Mouse (Mus musculus) neural tube, embryonic 14.5 days (tissue): ENCODE measurements around the gene Armh3. TPM values are rescaled to one million over a fixed set of nuclear protein-coding genes. Genes with fewer than 3 reads are reported as not detected.
A peak's percentile ranks its signal among the peaks of the same experiment; 100 is the strongest.

Experiments
- ATAC-seq: fragments of 200-750 bp; cut with Nextera tagmentation; 2 replicates; pipeline ENCODE4 v1.8.0; 2017; ENCODE audit warnings: low read depth, mild to moderate bottlenecking, moderate TSS enrichment, moderate library complexity
- H3K27ac ChIP-seq: fragments of 300-500 bp; sonication (generic); 2 replicates; pipeline ENCODE4 v1.5.1; 2014; ENCODE audit warnings: low read depth, mild to moderate bottlenecking, control low read depth, low read length, moderate library complexity, mixed read lengths
- H3K27me3 ChIP-seq: fragments of 300-500 bp; sonication (generic); 2 replicates; pipeline ENCODE4 v1.6.1; 2014; ENCODE audit warnings: low read length; ENCODE audit not compliant: control insufficient read depth, insufficient read depth
- H3K36me3 ChIP-seq: fragments of 300-500 bp; sonication (generic); 2 replicates; pipeline ENCODE4 v1.6.1; 2014; ENCODE audit warnings: low read length, mixed read lengths; ENCODE audit not compliant: control insufficient read depth, insufficient read depth
- H3K4me1 ChIP-seq: fragments of 300-500 bp; sonication (generic); 2 replicates; pipeline ENCODE4 v1.6.1; 2014; ENCODE audit warnings: low read length; ENCODE audit not compliant: control insufficient read depth, insufficient read depth
- H3K4me2 ChIP-seq: fragments of 300-500 bp; sonication (generic); 2 replicates; pipeline ENCODE4 v1.6.1; 2014; ENCODE audit warnings: mild to moderate bottlenecking, low read depth, low read length, control low read depth
- H3K4me3 ChIP-seq: fragments of 300-500 bp; sonication (generic); 2 replicates; pipeline ENCODE4 v1.5.1; 2014; ENCODE audit warnings: low read depth, low read length, control low read depth, mixed read lengths
- H3K9ac ChIP-seq: fragments of 300-500 bp; sonication (generic); replicated peaks from 2 replicates; pipeline ENCODE4 v1.6.1; 2014; ENCODE audit warnings: low read depth, mild to moderate bottlenecking, control low read depth, low read length, mixed read lengths
- H3K9me3 ChIP-seq: fragments of 300-500 bp; sonication (generic); 2 replicates; pipeline ENCODE4 v1.6.1; 2016; ENCODE audit warnings: low read length; ENCODE audit not compliant: control insufficient read depth
- WGBS: fragments of 180-500 bp; shearing (Covaris S2); extraction: QIAGEN DNeasy Blood & Tissue Kit; methylation state at CpG from one replicate; pipeline ENCODE4 v1.1.7; 2014; 5-methylcytosine and 5-hydroxymethylcytosine counted together
- polyA plus RNA-seq: library from polyadenylated mRNA; unstranded; fragments of >200 nt; fragmentation: Nextera tagmentation; extraction: Ambion mirVana; gene quantifications from 2 replicates; pipeline ENCODE4 v1.2.1, GENCODE M21; 2014

Armh3 gene
- polyA plus RNA-seq, 1 experiment from 2014 or later: 22.5 TPM

DNA sequence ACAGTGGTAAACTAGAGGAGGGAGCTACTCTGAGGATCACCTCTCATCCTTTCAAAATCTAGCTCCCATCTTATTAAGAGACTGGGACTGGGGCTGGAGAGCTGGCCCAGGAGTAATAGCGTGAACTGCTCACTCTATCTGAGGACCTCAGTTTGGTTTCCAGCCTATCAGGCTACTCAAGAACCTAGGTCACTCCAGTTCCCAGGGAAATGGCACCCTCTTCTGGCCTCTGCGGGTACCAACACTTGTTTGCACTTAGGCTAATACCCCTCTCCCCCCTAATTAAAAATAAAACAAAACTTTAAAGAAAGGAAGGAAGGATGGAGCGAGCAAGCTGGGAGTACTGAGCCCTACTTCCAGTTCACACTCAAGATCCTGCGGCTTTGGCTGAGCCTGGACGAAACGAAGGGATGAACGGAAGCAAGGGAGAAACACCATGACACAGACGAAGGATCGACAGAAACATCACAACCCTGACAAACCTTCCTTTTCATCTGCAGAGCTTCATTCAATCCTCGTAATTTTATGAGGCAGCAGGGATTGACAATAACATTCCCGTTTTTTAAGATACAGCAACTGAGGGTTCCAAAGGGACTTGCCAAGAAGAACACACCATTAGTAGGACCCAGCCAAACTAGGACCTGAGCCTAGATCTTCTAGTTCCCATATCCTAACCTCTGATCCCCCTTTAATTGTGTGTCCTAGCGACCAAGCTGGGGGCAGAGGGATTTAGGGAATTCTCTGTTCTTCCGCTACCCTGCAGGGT is 38.4 kb upstream of the Armh3 start:
- no peaks in the 10 kb centered on the region for H3K27me3 ChIP-seq
- no peak overlapping the region for H3K9ac ChIP-seq
- H3K4me1 ChIP-seq: peaks cover 42% of the 10 kb centered on the region
- peaks cover 44% of the 10 kb centered on the region for H3K36me3 ChIP-seq
- H3K9me3 ChIP-seq: no peaks in the 10 kb centered on the region
- no peak for ATAC-seq
- WGBS: 70% methylated on average over 13 of the region's 13 CpGs
- no peak overlapping the region for H3K27ac ChIP-seq
- peak overlapping the region; percentile 98 for H3K4me2 ChIP-seq
- H3K4me3 ChIP-seq: peak overlapping the region; percentile 89

DNA sequence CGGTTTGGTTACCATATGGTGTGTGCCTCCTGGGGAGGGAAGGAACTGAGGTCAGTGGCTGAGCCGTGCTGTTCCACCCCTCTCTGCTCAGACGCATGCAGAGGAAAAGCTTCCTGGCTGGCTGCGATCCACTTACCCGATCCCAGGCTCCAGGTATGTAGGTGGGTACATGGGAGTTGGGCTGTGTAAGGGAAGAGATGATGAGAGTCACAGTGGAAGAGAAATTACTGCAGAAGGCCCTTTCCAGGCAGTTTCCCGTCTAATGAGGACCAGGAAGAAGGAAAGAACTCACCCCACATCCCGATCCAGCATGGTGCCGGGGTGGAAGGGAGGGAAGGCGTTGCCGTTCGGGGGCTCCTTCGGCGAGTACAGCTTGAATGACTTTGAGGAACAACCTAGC is 37.7 kb upstream of the Armh3 start:
- H3K4me1 ChIP-seq: peaks cover 35% of the 10 kb centered on the region
- no peak overlapping the region for H3K4me3 ChIP-seq
- H3K4me2 ChIP-seq: peak overlapping the region; percentile 98; the same call in 1 of the 2 replicates
- no peaks in the 10 kb centered on the region for H3K27me3 ChIP-seq
- WGBS: 89% methylated on average over 13 of the region's 13 CpGs
- ATAC-seq: no peak
- no peaks in the 10 kb centered on the region for H3K9me3 ChIP-seq
- H3K36me3 ChIP-seq: peaks cover 46% of the 10 kb centered on the region
- no peak overlapping the region for H3K27ac ChIP-seq
- no peak overlapping the region for H3K9ac ChIP-seq

DNA sequence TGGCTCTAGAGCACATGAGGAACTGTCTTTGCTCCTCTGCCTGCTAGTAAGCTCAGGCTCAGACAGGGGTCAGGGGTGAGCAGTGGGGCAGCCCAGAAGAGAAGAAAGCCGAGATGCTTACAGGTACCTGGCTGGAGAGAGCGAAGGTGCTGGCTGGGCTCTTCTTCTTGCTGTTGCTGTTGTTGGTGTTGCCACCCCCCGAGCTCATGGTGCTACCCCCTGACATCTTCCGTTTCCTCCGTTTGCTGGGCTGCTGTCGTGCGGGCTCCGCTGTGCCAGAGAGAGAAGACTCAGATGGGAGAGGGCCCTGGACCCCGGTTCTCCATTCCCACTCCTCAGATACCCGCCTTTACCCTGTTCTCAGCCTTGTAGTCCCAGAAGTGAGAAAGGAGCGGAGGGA is 35.6 kb upstream of the Armh3 start:
- 94% methylated on average over 11 of the region's 11 CpGs for WGBS
- Histone ChIP-seq H3K36me3 (peaks cover 46% of the 10 kb centered on the region), H3K4me2 (no peak overlapping the region), H3K27ac (no peak overlapping the region), H3K27me3 (no peaks in the 10 kb centered on the region), H3K9me3 (no peaks in the 10 kb centered on the region), H3K9ac (no peak overlapping the region), H3K4me3 (no peak overlapping the region), H3K4me1 (peaks cover 24% of the 10 kb centered on the region)
- ATAC-seq: no peak

DNA sequence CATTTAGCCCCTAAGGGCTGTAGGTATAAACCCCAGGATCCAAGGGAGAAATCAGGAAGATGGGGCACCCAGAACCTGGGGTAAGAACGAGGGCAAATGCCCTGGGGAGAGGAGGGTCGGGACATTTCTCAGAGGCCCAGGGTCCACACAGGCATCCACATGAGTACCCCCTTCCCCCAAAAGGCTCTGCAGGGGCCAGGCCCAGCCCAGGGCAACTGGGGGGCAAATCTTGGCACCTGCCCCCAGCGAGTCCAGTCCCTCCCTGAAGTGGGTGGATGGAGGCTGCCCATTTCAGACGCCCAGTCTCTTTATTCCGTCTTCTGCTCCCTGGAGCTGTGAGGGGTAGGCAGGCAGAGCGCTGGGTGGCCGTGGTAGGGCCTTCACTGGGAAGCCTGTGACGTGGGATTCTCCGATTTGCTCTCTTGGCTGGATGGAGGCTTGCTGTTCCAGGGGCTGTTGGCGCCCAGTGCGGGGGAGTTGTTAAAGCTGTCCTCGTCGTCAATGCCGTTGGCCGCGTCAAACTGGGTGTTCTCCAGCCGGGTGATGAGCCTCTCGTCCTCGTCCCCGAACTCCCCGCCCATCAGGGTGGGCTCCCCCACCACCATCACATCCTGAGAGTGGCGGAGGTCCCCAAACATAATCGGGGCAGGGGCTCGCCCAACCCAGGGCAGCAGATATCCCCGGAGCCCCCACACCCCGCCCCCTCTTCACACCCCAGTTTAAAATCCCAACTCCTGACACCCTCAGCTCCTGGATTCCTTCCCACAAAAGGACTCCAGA is 34.6 kb upstream of the Armh3 start:
- H3K27ac ChIP-seq: no peak overlapping the region
- H3K4me3 ChIP-seq: no peak overlapping the region
- H3K4me1 ChIP-seq: peaks cover 17% of the 10 kb centered on the region
- 90% methylated on average over 26 of the region's 26 CpGs for WGBS
- H3K27me3 ChIP-seq: no peaks in the 10 kb centered on the region
- no peaks in the 10 kb centered on the region for H3K9me3 ChIP-seq
- H3K4me2 ChIP-seq: no peak overlapping the region
- no peak for ATAC-seq
- no peak overlapping the region for H3K9ac ChIP-seq
- peaks cover 46% of the 10 kb centered on the region for H3K36me3 ChIP-seq

DNA sequence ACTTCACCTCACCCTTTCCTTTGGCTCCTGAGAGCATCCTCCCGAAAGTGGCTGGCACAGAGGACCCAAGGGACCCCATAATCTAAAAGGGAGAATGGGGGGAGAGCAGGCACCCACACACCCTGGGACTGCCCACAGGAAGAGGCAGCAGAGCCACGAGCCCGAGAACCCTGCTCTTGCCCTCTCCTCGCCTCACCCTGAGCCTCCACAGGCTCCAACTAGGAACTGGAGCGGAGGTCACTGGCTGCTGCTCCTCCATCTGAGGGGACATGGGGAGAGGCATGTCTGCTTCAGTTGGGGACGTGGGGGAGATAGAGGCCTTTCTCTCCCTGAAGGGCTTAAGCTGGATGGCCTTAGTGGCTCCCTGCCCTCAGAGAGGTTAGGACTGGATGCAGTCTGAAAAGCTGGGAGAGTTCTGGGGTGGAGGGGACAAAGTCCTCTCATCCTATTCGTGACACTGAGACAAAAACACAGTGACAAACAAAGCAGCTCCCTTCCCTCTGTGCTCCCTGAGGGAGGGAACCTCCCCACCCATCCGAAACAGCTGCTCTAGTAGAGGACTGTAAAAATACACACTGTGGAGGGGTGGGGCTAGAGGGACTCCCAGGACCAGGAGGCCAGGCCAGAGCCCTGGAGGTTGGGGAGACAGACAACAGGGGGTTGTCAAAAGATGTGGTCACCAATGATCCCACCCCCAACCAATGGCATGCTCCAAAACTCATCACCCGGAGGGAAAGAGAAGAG is 33.6 kb upstream of the Armh3 start:
- Histone ChIP-seq H3K9ac (no peak overlapping the region), H3K27ac (no peak overlapping the region), H3K36me3 (peaks cover 46% of the 10 kb centered on the region), H3K27me3 (no peaks in the 10 kb centered on the region), H3K4me1 (peaks cover 6% of the 10 kb centered on the region), H3K4me2 (no peak overlapping the region), H3K9me3 (no peaks in the 10 kb centered on the region), H3K4me3 (no peak overlapping the region)
- WGBS: 74% methylated on average over 9 of the region's 9 CpGs
- ATAC-seq: no peak

DNA sequence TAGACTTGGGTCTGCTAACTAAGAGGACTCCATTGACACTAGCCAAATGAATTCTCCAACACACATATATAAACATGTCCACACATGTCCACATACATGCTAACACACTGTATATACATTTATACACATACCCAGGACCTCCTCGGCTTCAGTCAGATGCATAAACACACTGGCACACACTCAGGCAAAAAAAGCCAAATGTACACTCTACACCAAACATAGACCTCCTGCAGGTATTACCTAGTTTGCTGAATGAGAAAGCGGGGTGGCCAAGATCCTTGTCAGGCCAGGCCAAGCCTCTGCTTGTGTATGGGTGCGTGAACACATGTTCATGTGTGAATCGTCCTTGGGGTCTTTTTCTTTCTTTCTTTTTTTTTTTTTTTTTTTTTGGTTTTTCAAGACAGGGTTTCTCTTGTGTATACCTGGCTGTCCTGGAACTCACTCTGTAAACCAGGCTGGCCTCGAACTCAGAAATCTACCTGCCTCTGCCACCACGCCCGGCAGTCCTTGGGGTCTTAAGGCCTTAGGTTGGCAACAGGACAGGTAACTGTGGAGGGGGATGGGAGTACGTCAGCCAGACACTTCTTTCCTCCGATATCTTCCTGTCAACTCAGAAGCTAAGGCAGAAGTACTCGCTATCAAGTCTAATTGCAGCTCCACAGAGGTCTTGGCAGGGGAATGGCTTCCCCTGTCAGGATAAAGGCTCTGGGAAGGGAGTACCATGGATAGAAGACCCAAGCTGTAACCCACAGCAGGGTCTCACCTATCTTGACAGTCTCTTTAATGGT is 32.1 kb upstream of the Armh3 start:
- no peaks in the 10 kb centered on the region for H3K9me3 ChIP-seq
- no peak overlapping the region for H3K4me2 ChIP-seq
- ATAC-seq: no peak
- no peaks in the 10 kb centered on the region for H3K27me3 ChIP-seq
- H3K27ac ChIP-seq: no peak overlapping the region
- peaks cover 37% of the 10 kb centered on the region for H3K36me3 ChIP-seq
- WGBS: 95% methylated on average over 10 of the region's 10 CpGs
- H3K4me3 ChIP-seq: no peak overlapping the region
- no peak overlapping the region for H3K9ac ChIP-seq
- H3K4me1 ChIP-seq: no peaks in the 10 kb centered on the region

DNA sequence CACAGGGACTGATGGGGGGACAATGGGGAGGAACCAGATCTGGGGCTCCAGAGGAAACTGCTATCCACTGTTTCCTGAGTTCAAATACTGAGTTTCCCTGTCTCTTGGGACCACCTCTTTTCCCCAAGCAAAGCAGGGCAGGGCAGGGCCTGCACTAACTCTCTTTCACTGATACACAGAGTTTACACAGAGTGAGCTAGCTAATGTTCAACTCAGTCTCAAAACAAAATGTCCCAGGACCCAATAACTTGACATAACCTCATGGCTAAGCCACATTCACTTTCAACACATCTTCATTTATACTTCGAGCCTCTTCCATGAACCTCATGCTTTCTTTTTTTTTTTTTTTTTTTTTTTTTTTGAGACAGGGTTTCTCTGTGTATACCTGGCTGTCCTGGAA is 31.4 kb upstream of the Armh3 start:
- Histone ChIP-seq H3K9ac (no peak overlapping the region), H3K4me1 (no peaks in the 10 kb centered on the region), H3K4me2 (no peak overlapping the region), H3K27ac (no peak overlapping the region), H3K9me3 (no peaks in the 10 kb centered on the region), H3K36me3 (peaks cover 31% of the 10 kb centered on the region), H3K27me3 (no peaks in the 10 kb centered on the region), H3K4me3 (no peak overlapping the region)
- WGBS: 94% methylated on average over 1 of the region's 1 CpGs
- no peak for ATAC-seq

DNA sequence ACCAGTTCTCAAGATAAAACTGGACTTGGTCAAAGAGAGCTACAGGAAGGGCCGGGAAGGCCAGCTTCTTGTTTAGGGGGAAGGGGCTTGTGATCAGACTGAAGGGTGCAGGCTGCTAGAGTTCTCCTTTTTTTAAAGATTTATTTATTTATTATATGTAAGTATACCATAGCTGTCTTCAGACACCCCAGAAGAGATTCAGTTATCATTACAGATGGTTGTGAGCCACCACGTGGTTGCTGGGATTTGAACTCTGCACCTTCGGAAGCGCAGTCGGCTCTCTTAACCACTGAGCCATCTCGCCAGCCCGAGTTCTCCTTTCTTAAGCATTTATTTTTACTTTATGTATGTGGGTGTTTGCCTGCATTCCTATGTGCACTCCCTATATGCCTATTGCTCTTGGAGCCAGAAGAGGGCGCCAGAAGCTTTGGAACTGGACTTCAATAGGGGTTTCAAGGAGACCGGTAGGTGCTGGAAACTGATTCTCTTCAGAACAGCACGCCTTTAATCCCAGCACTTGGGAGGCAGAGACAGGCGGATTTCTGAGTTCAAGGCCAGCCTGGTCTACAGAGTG is 30.5 kb upstream of the Armh3 start:
- no peak overlapping the region for H3K27ac ChIP-seq
- H3K4me1 ChIP-seq: no peaks in the 10 kb centered on the region
- H3K4me2 ChIP-seq: no peak overlapping the region
- 77% methylated on average over 11 of the region's 11 CpGs for WGBS
- H3K27me3 ChIP-seq: no peaks in the 10 kb centered on the region
- ATAC-seq: no peak
- peaks cover 23% of the 10 kb centered on the region for H3K36me3 ChIP-seq
- no peak overlapping the region for H3K4me3 ChIP-seq
- H3K9ac ChIP-seq: no peak overlapping the region
- no peaks in the 10 kb centered on the region for H3K9me3 ChIP-seq
